Mouse (Mus musculus) liver, embryonic 13.5 days (tissue): Measurements from ENCODE around the gene Slc25a19. TPM values are rescaled to one million over a fixed set of nuclear protein-coding genes. Genes with fewer than 3 reads are reported as not detected.

Experiments
- ATAC-seq: fragments of 200-750 bp; cut with Nextera tagmentation; 2 replicates; pipeline ENCODE4 v1.8.0; 2017; ENCODE audit warnings: low read depth, mild to moderate bottlenecking, moderate number of reproducible peaks, moderate library complexity
- DNase-seq: peaks from one replicate; pipeline ENCODE4 v3.0.0; 2022
- H3K27ac ChIP-seq: fragments of 300-500 bp; sonication (generic); 2 replicates; pipeline ENCODE4 v1.5.1; 2015; ENCODE audit warnings: moderate library complexity, mild to moderate bottlenecking, inconsistent platforms
- H3K27me3 ChIP-seq: fragments of 300-500 bp; sonication (generic); 2 replicates; pipeline ENCODE4 v1.6.1; 2015; ENCODE audit warnings: mild to moderate bottlenecking, inconsistent platforms
- H3K36me3 ChIP-seq: fragments of 300-500 bp; sonication (generic); 2 replicates; pipeline ENCODE4 v1.6.1; 2015; ENCODE audit warnings: mild to moderate bottlenecking, inconsistent platforms
- H3K4me1 ChIP-seq: fragments of 300-500 bp; sonication (generic); replicated peaks from 2 replicates; pipeline ENCODE4 v1.6.1; 2015; ENCODE audit warnings: inconsistent platforms
- H3K4me2 ChIP-seq: fragments of 300-500 bp; sonication (generic); 2 replicates; pipeline ENCODE4 v1.6.1; 2015; ENCODE audit warnings: inconsistent platforms, mild to moderate bottlenecking, moderate library complexity
- H3K4me3 ChIP-seq: fragments of 300-500 bp; sonication (generic); replicated peaks from 2 replicates; pipeline ENCODE4 v1.5.1; 2015; ENCODE audit warnings: mild to moderate bottlenecking, inconsistent platforms
- H3K9ac ChIP-seq: fragments of 300-500 bp; sonication (generic); 2 replicates; pipeline ENCODE4 v1.6.1; 2015; ENCODE audit warnings: mild to moderate bottlenecking, inconsistent platforms
- H3K9me3 ChIP-seq: fragments of 300-500 bp; sonication (generic); replicated peaks from 2 replicates; pipeline ENCODE4 v1.6.1; 2016; ENCODE audit warnings: inconsistent platforms
- WGBS: fragments of 180-500 bp; shearing (Covaris S2); methylation state at CpG from one replicate; pipeline ENCODE4 v1.1.7; 2015; ENCODE audit not compliant: insufficient replicate concordance; 5-methylcytosine and 5-hydroxymethylcytosine counted together
- polyA plus RNA-seq: library from polyadenylated mRNA; unstranded; fragments of >200 nt; fragmentation: Nextera tagmentation; extraction: Ambion mirVana; gene quantifications from 2 replicates; pipeline ENCODE4 v1.2.1, GENCODE M21; 2015

Gene Slc25a19
- polyA plus RNA-seq, 1 experiment from 2014 or later, result 12.2 TPM

- H3K9ac ChIP-seq, result no peak overlapping the region
Measured at GRCm38 (mm10) chr11:115606733-115607132, 21.4 kb downstream of the Slc25a19 start.

GRCm38 (mm10) chr11:115604304-115604696, 23.8 kb downstream of the Slc25a19 start:
- no peaks in the 10 kb centered on the region for H3K27me3 ChIP-seq
- under 1% methylated on average over 26 of the region's 26 CpGs for WGBS
- DNase-seq (no peak), ATAC-seq (peak; percentile 29)
- peak overlapping the region; percentile 89 for H3K9ac ChIP-seq
- H3K4me1 ChIP-seq, result peaks cover 54% of the 10 kb centered on the region
- H3K4me2 ChIP-seq, result peak overlapping the region; percentile 92
- no peaks in the 10 kb centered on the region for H3K9me3 ChIP-seq
- peak overlapping the region; percentile 88 for H3K27ac ChIP-seq
- peaks cover 62% of the 10 kb centered on the region for H3K36me3 ChIP-seq
- H3K4me3 ChIP-seq, result peak overlapping the region; percentile 79

More at GRCm38 (mm10) chr11:115606733-115607132, 21.4 kb downstream of the Slc25a19 start:
- no peaks in the 10 kb centered on the region for H3K27me3 ChIP-seq
- WGBS, result 89% methylated on average over 18 of the region's 18 CpGs
- no peak overlapping the region for H3K4me3 ChIP-seq
- no peak for ATAC-seq
- no peak overlapping the region for H3K4me2 ChIP-seq
- no peaks in the 10 kb centered on the region for H3K9me3 ChIP-seq
- peaks cover 48% of the 10 kb centered on the region for H3K4me1 ChIP-seq
- H3K36me3 ChIP-seq, result peaks cover 57% of the 10 kb centered on the region
- no peak overlapping the region for H3K27ac ChIP-seq
- DNase-seq, result no peak

GRCm38 (mm10) chr11:115603476-115604303, 24.4 kb downstream of the Slc25a19 start, which contains the start of the genes Mrps7 and Gga3:
Gene Mrps7 (plus strand): TSS chr11:115603925.
Gene Gga3 (minus strand): TSS chr11:115604051.
- H3K36me3 ChIP-seq, result peaks cover 58% of the 10 kb centered on the region
- H3K9ac ChIP-seq, result peak within 1 kb of the TSS; percentile 89
- ATAC-seq, result peak; percentile 94
- H3K4me2 ChIP-seq, result peak within 1 kb of the TSS; percentile 92
- no peaks in the 10 kb centered on the region for H3K27me3 ChIP-seq
- DNase-seq, result peak; percentile 85
- H3K4me3 ChIP-seq, result peak within 1 kb of the TSS; percentile 79
- H3K9me3 ChIP-seq, result no peaks in the 10 kb centered on the region
- peak within 1 kb of the TSS; percentile 88 for H3K27ac ChIP-seq
- under 1% methylated on average over 93 of the region's 93 CpGs for WGBS
- H3K4me1 ChIP-seq, result peaks cover 60% of the 10 kb centered on the region

- peak overlapping the region; percentile 88 for H3K27ac ChIP-seq
- H3K4me3 ChIP-seq, result peak overlapping the region; percentile 79
- H3K4me1 ChIP-seq, result peaks cover 65% of the 10 kb centered on the region
- no peaks in the 10 kb centered on the region for H3K27me3 ChIP-seq
- ATAC-seq (no peak), DNase-seq (no peak)
- H3K9ac ChIP-seq, result peak overlapping the region; percentile 89
- H3K4me2 ChIP-seq, result peak overlapping the region; percentile 92
- 2% methylated on average over 15 of the region's 15 CpGs for WGBS
- peaks cover 58% of the 10 kb centered on the region for H3K36me3 ChIP-seq
- H3K9me3 ChIP-seq, result no peaks in the 10 kb centered on the region
Measured at GRCm38 (mm10) chr11:115603128-115603475, 25.0 kb downstream of the Slc25a19 start.

- H3K36me3 ChIP-seq, result peaks cover 57% of the 10 kb centered on the region
- H3K27ac ChIP-seq, result 0 out of 2 replicates have a peak overlapping the region, but pooled peaks have one; percentile 10
- peaks cover 65% of the 10 kb centered on the region for H3K4me1 ChIP-seq
- no peak overlapping the region for H3K4me3 ChIP-seq
- H3K9ac ChIP-seq, result 0 out of 2 replicates have a peak overlapping the region, but pooled peaks have one; percentile 89
- ATAC-seq (no peak), DNase-seq (no peak)
- WGBS, result 54% methylated on average over 4 of the region's 4 CpGs
- H3K4me2 ChIP-seq, result 0 out of 2 replicates have a peak overlapping the region, but pooled peaks have one; percentile 11
- H3K27me3 ChIP-seq, result no peaks in the 10 kb centered on the region
- no peaks in the 10 kb centered on the region for H3K9me3 ChIP-seq
Measured at GRCm38 (mm10) chr11:115601174-115601573, 26.9 kb downstream of the Slc25a19 start.

GRCm38 (mm10) chr11:115600743-115601142, 27.4 kb downstream of the Slc25a19 start:
- WGBS, result 92% methylated on average over 15 of the region's 15 CpGs
- H3K9me3 ChIP-seq, result no peaks in the 10 kb centered on the region
- DNase-seq, result no peak
- no peak overlapping the region for H3K9ac ChIP-seq
- H3K36me3 ChIP-seq, result peaks cover 57% of the 10 kb centered on the region
- H3K4me3 ChIP-seq, result no peak overlapping the region
- H3K27ac ChIP-seq, result peak overlapping the region; percentile 10; the same call in 1 of the 2 replicates
- H3K27me3 ChIP-seq, result no peaks in the 10 kb centered on the region
- no peak for ATAC-seq
- peaks cover 62% of the 10 kb centered on the region for H3K4me1 ChIP-seq
- 0 out of 2 replicates have a peak overlapping the region, but pooled peaks have one; percentile 11 for H3K4me2 ChIP-seq

GRCm38 (mm10) chr11:115599722-115600121, 28.4 kb downstream of the Slc25a19 start:
- Histone ChIP-seq H3K27ac (no peak overlapping the region), H3K4me3 (no peak overlapping the region), H3K27me3 (no peaks in the 10 kb centered on the region), H3K9ac (no peak overlapping the region; the same call in 1 of the 2 replicates), H3K4me1 (peaks cover 51% of the 10 kb centered on the region), H3K9me3 (no peaks in the 10 kb centered on the region), H3K4me2 (no peak overlapping the region), H3K36me3 (peaks cover 60% of the 10 kb centered on the region)
- DNase-seq (no peak), ATAC-seq (no peak)
- WGBS, result 86% methylated on average over 7 of the region's 7 CpGs

- DNase-seq, result no peak
- Histone ChIP-seq H3K9me3 (no peaks in the 10 kb centered on the region), H3K9ac (peak overlapping the region; percentile 22; the same call in 1 of the 2 replicates), H3K27ac (no peak overlapping the region; the same call in 1 of the 2 replicates), H3K4me3 (no peak overlapping the region), H3K4me2 (no peak overlapping the region), H3K4me1 (peaks cover 48% of the 10 kb centered on the region), H3K36me3 (peaks cover 74% of the 10 kb centered on the region), H3K27me3 (no peaks in the 10 kb centered on the region)
- WGBS, result 53% methylated on average over 4 of the region's 4 CpGs
- ATAC-seq, result no peak
Measured at GRCm38 (mm10) chr11:115598309-115598708, 29.8 kb downstream of the Slc25a19 start.

- Histone ChIP-seq H3K36me3 (peaks cover 92% of the 10 kb centered on the region), H3K4me1 (peaks cover 18% of the 10 kb centered on the region), H3K9me3 (no peaks in the 10 kb centered on the region), H3K4me3 (no peak overlapping the region), H3K27ac (no peak overlapping the region), H3K9ac (no peak overlapping the region), H3K4me2 (no peak overlapping the region), H3K27me3 (no peaks in the 10 kb centered on the region)
- 80% methylated on average over 3 of the region's 3 CpGs for WGBS
- no peak for DNase-seq
- ATAC-seq, result no peak
Measured at GRCm38 (mm10) chr11:115595209-115595608, 32.9 kb downstream of the Slc25a19 start.

GRCm38 (mm10) chr11:115590526-115591075, 37.5 kb downstream of the Slc25a19 start:
- no peaks in the 10 kb centered on the region for H3K27me3 ChIP-seq
- no peak overlapping the region for H3K4me2 ChIP-seq
- H3K9me3 ChIP-seq, result no peaks in the 10 kb centered on the region
- no peak for DNase-seq
- H3K36me3 ChIP-seq, result peaks cover 96% of the 10 kb centered on the region
- WGBS, result 80% methylated on average over 2 of the region's 2 CpGs
- no peak overlapping the region for H3K4me3 ChIP-seq
- no peak for ATAC-seq
- no peak overlapping the region for H3K27ac ChIP-seq
- no peaks in the 10 kb centered on the region for H3K4me1 ChIP-seq
- no peak overlapping the region for H3K9ac ChIP-seq

- H3K4me1 ChIP-seq, result no peaks in the 10 kb centered on the region
- ATAC-seq, result no peak
- 80% methylated on average over 9 of the region's 9 CpGs for WGBS
- DNase-seq, result no peak
- no peak overlapping the region for H3K27ac ChIP-seq
- peaks cover 97% of the 10 kb centered on the region for H3K36me3 ChIP-seq
- no peaks in the 10 kb centered on the region for H3K9me3 ChIP-seq
- no peaks in the 10 kb centered on the region for H3K27me3 ChIP-seq
- H3K9ac ChIP-seq, result no peak overlapping the region
- no peak overlapping the region for H3K4me3 ChIP-seq
- no peak overlapping the region for H3K4me2 ChIP-seq
Measured at GRCm38 (mm10) chr11:115587984-115588383, 40.1 kb downstream of the Slc25a19 start.
